ENCODE assay signal across 8 mouse cellular contexts in genomic region chr12:69360655-69360996, GRCm38 (mm10). TPM values are rescaled to one million over a fixed set of nuclear protein-coding genes. Genes with fewer than 3 reads are reported as not detected.
DNase-seq lines count a peak whose midpoint lies in the region; ATAC-seq and TF ChIP-seq lines count a peak whose summit lies in the region.

No protein-coding gene starts in this region.

- H3K79me2 ChIP-seq in liver, adult 2 months (ENCODE audit: control insufficient read depth, insufficient read depth, low read length): no peaks in the 10 kb centered on the region

- TF ChIP-seq POLR2A in liver, adult 2 months (IDR thresholded peaks at IDR 0.05; ENCODE audit: extremely low read depth, insufficient read depth, low read length): no peak

- H3K9ac ChIP-seq in liver, embryonic 11.5 days (ENCODE audit: low read depth, low read length): no peak overlapping the region
- no peak overlapping the region for H3K9ac ChIP-seq in liver, adult 2 months (ENCODE audit: low read depth, low read length)
- no peak overlapping the region for H3K9ac ChIP-seq in neural tube, embryonic 15.5 days (replicated peaks)

- no peak overlapping the region for H3K4me3 ChIP-seq in liver, embryonic 11.5 days (ENCODE audit: low read depth, low read length)
- H3K4me3 ChIP-seq in liver, adult 2 months (ENCODE audit: insufficient read depth, low read depth, low read length): no peak overlapping the region
- H3K4me3 ChIP-seq in neural tube, embryonic 15.5 days (replicated peaks): no peak overlapping the region

- intact Hi-C loops in heart, postnatal 36 days (cut with DNase I): no loop called here

- H3K4me2 ChIP-seq in liver, embryonic 11.5 days: no peak overlapping the region
- H3K4me2 ChIP-seq in neural tube, embryonic 15.5 days: no peak overlapping the region

- no peak; the same call in 1 of the 2 replicates for ATAC-seq in liver, embryonic 11.5 days (replicated peaks; ENCODE audit: low FRiP score)
- peak; percentile 30; the same call in 1 of the 2 replicates for ATAC-seq in neural tube, embryonic 15.5 days (ENCODE audit: low FRiP score)

- H3K36me3 ChIP-seq in liver, embryonic 11.5 days (ENCODE audit: control insufficient read depth, insufficient read depth, low read length): no peaks in the 10 kb centered on the region
- H3K36me3 ChIP-seq in liver, adult 2 months (ENCODE audit: control insufficient read depth, insufficient read depth, low read length): no peaks in the 10 kb centered on the region
- H3K36me3 ChIP-seq in neural tube, embryonic 15.5 days: no peaks in the 10 kb centered on the region

- peak; percentile 60 for TF ChIP-seq CTCF in liver, adult 2 months (IDR thresholded peaks at IDR 0.05; ENCODE audit: low read depth, low read length)

- DNase-seq in liver (peak; percentile 42), NIH3T3 (ENCODE audit: low read depth) (peak; percentile 89)
- no peak for DNase-seq in liver, embryonic 11.5 days (ENCODE audit: low spot score)
- DNase-seq in cerebellum, postnatal 14 days: peak; percentile 45 to 77
- DNase-seq in heart, postnatal 36 days: peak; percentile 26 to 73
- DNase-seq in liver, adult 2 months (ENCODE audit: extremely low read depth, low read depth, low spot score): peak; percentile 66
- no peak for DNase-seq in urinary bladder, postnatal 10 days (ENCODE audit: low spot score)

- H3K9me3 ChIP-seq in liver, embryonic 11.5 days (ENCODE audit: control insufficient read depth, low read length): no peaks in the 10 kb centered on the region
- no peaks in the 10 kb centered on the region for H3K9me3 ChIP-seq in neural tube, embryonic 15.5 days (replicated peaks)

- no peak overlapping the region for H3K27ac ChIP-seq in liver, embryonic 11.5 days (ENCODE audit: low read depth, low read length)
- H3K27ac ChIP-seq in liver, adult 2 months (replicated peaks; ENCODE audit: insufficient read depth, low read depth, low read length): no peak overlapping the region
- H3K27ac ChIP-seq in neural tube, embryonic 15.5 days (replicated peaks): no peak overlapping the region

- H3K4me1 ChIP-seq in liver, embryonic 11.5 days (replicated peaks; ENCODE audit: control insufficient read depth, insufficient read depth, low read length): peaks cover 18% of the 10 kb centered on the region
- peaks cover 3% of the 10 kb centered on the region; the same call in 1 of the 2 replicates for H3K4me1 ChIP-seq in liver, adult 2 months (ENCODE audit: control insufficient read depth, insufficient read depth, low read length)
- H3K4me1 ChIP-seq in neural tube, embryonic 15.5 days: peaks cover 30% of the 10 kb centered on the region

- 14% methylated on average over 5 of the region's 5 CpGs for WGBS in liver, embryonic 11.5 days
- WGBS in liver, adult 2 months: 10% methylated on average over 5 of the region's 5 CpGs
- WGBS in neural tube, embryonic 15.5 days: 13% methylated on average over 5 of the region's 5 CpGs

- H3K27me3 ChIP-seq in liver, embryonic 11.5 days (replicated peaks; ENCODE audit: control insufficient read depth, insufficient read depth, low read length): no peaks in the 10 kb centered on the region
- H3K27me3 ChIP-seq in liver, adult 2 months (ENCODE audit: control insufficient read depth, insufficient read depth, low read length): no peaks in the 10 kb centered on the region
- no peaks in the 10 kb centered on the region for H3K27me3 ChIP-seq in neural tube, embryonic 15.5 days (replicated peaks)

RNA-seq across cellular contexts. Expression of gene Nemf, which starts 3.7 kb away (rescaled TPM):
- 74.7 and 81.7 TPM in 2 replicates for polyA plus RNA-seq in liver, embryonic 11.5 days (2014; fragmentation: Nextera tagmentation; extraction: Ambion mirVana)
- total RNA-seq in heart, postnatal 36 days (2021): 10 to 100 TPM; 22.3 to 24.1 TPM
- total RNA-seq in liver, adult 2 months (2014; rRNA removed): 14.6 and 16.0 TPM in 2 replicates
- 1.7 and 2.2 TPM in 2 replicates for polyA plus RNA-seq in liver, adult 2 months (2012; rRNA removed)
- polyA plus RNA-seq in neural tube, embryonic 15.5 days (2015; fragmentation: Nextera tagmentation; extraction: Ambion mirVana): 89.8 and 91.1 TPM in 2 replicates

RNA-seq across cellular contexts. Expression of gene Arf6, which starts 11.3 kb away (rescaled TPM):
- polyA plus RNA-seq in liver, embryonic 11.5 days (2014; fragmentation: Nextera tagmentation; extraction: Ambion mirVana): 65.1 and 68.1 TPM in 2 replicates
- 10 to 100 TPM; 37.2 to 39.8 TPM for total RNA-seq in heart, postnatal 36 days (2021)
- total RNA-seq in liver, adult 2 months (2014; rRNA removed): 40.7 and 48.3 TPM in 2 replicates
- polyA plus RNA-seq in liver, adult 2 months (2012; rRNA removed): 62.7 and 66.7 TPM in 2 replicates
- 28.3 and 33.5 TPM in 2 replicates for polyA plus RNA-seq in neural tube, embryonic 15.5 days (2015; fragmentation: Nextera tagmentation; extraction: Ambion mirVana)

RNA-seq across cellular contexts. Expression of gene Gm9887, which starts 11.6 kb away (rescaled TPM):
- polyA plus RNA-seq in liver, embryonic 11.5 days (2014; fragmentation: Nextera tagmentation; extraction: Ambion mirVana): 1.3 and 1.7 TPM in 2 replicates
- total RNA-seq in heart, postnatal 36 days (2021): not detected
- 0.20 and 0.37 TPM in 2 replicates for total RNA-seq in liver, adult 2 months (2014; rRNA removed)
- 0.48 and 0.85 TPM in 2 replicates for polyA plus RNA-seq in liver, adult 2 months (2012; rRNA removed)
- polyA plus RNA-seq in neural tube, embryonic 15.5 days (2015; fragmentation: Nextera tagmentation; extraction: Ambion mirVana): 0.82 and 0.87 TPM in 2 replicates

Comparison
In these comparisons a context has a peak if more than half of its experiments do, and no peak if none do; other contexts are left out.
1. DNase-seq: peak in liver (single experiment), NIH3T3 (single experiment), cerebellum, postnatal 14 days (2 of 2), heart, postnatal 36 days (2 of 2) and liver, adult 2 months (single experiment); none in liver, embryonic 11.5 days (single experiment) and urinary bladder, postnatal 10 days (single experiment).
2. RNA of gene Nemf, which starts 3.7 kb away (polyA plus RNA-seq): 89.8 to 91.1 TPM in neural tube, embryonic 15.5 days and 74.7 to 81.7 TPM in liver, embryonic 11.5 days; 1.7 to 2.2 TPM in liver, adult 2 months; every median in the first group is over 10 times any median in the second.